Mouse (Mus musculus) retina, adult 2 months (tissue): ENCODE data around the gene Wdr13.
"Not testable (repeated sequence)": the region's sequence is repeated elsewhere in the genome, so short reads cannot be mapped to it uniquely, and the experiment has no call there.

Experiments used
- DNase-seq: peaks from one replicate; pipeline ENCODE4 v3.0.0-alpha.2; 2012; ENCODE audit warnings: low read depth, low spot score

Gene Wdr13

DNA sequence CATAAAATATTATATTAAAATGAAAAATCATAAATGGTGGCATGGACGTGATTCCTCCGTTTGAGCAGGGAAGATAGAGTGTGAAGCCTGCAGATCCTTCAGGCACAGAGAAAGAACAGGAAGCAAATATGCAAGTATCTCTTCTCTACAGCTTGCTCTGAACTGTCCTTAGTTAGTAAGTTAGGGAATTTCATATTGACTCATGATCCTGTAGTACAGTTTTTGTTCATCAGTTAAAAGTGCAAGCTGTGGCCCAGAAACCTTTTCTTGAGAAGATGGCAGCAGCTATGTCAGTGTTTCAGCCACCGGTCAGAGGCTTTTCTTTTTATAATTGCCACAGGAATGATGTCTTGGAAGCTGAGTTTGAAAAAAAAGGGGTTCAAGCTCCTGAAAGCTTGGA, 27.7 kb downstream of the Wdr13 start:
- no peak for DNase-seq

DNA sequence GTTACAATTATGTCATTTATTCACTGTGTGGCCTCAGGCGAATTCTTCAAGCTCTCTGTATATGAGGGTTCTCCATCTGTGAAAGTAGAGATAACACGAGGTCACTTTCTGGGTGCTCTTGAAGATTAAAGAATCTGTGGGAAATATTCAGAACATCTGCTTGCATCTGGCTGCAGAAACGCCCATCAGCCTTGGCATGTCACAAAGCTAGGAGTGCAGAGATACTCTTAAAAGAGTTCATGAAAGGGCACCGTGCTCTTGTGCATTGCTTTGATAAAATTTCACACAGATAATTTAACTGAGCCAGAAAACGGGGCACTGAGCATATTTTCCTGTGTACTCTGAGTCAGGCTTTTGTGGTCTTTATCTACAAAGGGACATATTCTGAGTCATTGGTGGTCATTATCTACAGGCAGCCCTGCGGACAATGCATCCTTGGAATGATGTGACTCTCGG, 30.5 kb downstream of the Wdr13 start:
- no peak for DNase-seq

DNA sequence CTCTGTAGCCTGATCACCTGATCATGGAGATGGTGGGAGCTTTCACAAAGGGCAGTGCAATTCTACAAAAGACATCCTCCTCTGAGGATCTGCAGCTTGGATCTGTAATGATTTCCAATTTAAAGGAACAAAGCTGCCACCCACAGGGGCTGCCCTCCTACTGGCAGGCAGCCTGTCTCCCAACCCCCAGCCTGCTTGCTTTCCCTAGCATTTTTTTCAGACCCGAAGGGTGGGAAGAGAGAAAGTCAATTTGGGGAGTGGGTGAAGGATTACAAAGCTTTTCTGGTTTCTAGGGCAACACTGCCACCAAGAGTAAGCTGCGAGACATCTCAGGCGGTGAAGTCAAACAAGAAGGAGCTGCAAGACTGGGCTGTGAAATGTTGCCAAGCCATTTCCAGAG, 31.7 kb downstream of the Wdr13 start:
- DNase-seq, result no peak

DNA sequence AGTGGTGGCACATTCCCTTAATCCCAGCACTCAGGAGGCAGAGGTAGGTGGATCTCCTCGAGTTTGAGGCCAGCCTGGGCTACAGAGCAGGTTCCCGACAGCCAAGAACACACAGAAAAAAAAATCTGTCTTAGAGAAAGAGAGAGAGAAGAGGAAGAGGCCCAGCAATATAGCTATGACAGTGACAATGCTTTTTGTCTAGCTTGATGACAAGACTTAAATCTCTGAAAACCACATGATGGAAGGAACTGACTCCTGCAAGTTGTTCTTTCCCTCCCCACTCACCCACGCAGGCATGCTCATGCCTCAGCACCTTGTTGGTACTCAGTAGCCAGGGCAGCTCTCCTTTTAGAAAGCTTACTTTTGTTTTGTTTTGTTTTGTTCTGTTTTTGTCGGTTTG, 33.3 kb downstream of the Wdr13 start:
- no peak for DNase-seq

DNA sequence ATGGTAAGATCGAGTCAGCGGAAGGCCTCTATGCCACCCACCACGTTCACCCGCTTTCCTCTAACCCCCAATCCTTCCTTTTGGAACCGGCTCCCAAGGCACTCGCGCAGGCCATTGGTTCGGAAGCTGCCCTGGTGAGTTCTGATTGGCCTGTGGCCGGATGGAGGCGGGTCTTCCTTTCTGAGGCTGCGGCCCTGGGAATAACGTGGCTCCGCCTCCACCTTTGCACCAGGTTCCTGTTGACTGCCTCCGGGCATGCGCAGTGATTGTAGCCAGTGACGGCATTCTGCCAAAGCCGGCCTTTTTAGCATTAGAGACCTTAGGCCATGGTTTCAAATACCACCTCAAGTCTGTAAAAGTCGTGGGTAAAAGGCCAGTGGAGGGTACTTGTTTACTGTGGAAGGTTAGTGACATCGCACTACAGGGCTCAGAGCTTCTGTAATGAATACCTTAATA, 35.9 kb downstream of the Wdr13 start:
- DNase-seq, result peak; percentile 93

DNA sequence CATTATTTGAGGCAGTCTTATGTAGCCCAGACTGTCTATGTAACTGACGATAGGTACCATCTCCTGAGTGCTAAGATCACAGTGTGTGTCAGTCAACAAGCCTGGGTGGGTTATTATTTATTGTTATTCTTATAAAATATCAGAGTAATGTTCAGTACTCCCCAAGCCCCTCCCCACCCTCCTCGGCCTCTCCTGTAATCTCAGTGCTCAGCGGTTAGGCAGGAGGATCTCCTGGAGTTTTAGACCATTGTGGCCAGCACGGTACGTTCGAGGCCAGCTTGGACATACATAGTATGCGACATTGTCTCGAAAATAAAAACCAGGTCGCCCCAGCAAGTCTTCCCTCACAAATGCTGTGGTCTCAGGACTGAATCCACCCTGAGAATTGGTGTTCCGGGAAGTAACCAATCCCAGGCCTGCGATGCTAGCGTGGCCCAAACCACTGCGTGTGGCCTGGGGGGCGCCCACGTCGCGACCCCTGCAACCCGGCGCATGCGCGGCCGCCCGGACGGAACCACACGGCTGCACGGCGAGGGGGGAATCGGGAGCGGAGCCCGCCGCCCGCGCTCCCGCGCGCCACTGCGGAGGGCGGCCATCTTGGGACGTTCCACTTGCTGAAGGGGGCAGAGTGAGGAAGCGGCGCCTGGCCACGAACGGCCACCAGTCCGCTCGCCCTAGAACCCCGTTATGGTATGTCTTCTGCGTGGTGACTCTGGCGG, 36.5 kb downstream of the Wdr13 start:
- not testable (repeated sequence) for DNase-seq

DNA sequence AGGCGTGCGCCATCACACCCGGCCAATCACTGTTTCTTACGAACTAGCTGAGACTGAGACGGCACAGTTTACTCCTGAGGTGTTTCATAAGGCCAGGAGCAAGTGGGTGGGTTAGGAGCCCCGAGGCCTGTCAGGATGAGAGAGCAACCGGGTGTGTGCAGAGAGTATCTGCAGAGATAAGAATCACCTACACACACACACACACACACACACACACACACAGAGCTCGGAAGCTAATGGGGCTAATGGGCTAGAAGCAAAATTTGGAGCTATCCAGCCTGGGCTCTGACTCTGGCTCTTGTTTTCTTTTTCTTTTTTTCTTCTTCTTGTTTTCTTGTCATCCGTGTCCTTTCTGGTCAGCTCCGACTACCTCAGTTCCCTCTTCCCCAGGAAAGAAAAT, 37.1 kb downstream of the Wdr13 start:
- DNase-seq, result no peak

DNA sequence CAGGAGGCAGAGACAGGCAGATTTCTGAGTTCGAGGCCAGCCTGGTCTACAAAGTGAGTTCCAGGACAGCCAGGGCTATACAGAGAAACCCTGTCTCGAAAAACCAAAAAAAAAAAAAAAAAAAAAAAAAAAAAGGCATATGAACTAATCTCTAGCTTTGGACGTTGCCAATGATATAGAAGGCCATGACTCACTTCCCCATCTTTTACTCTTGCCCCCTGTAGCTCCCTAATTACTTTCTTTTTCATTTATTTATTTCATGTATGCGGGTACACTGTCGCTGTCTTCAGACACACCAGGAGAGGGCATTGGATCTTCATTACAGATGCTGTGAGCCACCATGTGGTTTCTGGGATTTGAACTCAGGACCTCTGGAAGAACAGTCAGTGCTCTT, 41.7 kb downstream of the Wdr13 start:
- DNase-seq, result not testable (repeated sequence)

DNA sequence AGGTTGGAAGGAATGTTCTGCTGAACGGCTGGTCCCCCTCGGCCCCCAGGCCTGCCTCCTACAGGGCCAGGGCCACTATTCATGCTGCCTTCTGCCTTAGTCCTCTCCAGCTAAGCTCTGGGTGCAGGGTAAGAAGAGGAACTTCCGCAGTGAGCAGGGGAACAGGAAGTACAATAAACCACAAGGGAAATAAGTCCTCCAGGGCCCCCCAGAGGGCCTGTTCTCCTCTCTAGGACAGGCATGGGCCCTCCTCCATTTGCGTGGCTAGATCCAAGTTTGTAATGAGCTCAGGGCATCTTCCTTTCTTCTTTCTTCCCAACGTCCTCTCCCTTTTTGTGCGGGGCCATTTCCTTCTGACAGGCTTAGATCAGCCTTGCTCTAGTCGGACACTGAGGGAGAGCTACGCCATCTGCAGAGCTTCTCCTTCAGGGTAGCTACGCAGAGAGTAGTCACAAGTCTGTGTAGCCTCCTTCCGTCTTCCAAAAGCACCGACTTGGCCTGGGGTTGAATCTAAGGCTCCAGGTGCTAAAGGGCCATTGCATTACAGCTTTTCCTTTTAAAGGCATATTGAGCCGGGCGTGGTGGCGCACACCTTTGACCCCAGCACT, 42.2 kb downstream of the Wdr13 start, which contains the start of gene Was:
Was (minus strand) TSS at position 153 of the 608 bp plus-strand sequence.
- DNase-seq, result no peak

DNA sequence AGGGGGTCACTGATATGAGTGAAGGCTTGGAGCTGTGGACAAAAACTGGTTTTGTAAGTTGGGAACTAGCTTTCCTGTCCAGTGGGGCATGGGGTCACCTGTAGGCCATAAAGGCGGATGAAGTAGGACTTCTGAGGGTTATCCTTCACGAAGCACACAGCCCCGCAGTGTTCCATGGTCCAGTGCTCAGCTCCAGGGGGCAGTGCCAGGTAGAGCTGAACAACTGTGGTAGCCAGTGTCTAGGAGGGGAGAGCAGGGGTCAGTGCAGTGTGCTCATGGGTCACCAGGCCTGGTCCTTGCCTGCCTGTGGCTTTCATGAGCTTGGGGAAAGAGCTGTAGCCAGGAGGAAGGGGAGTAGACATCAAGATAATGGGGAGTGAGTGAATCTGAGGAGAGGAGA, 42.9 kb downstream of the Wdr13 start:
- no peak for DNase-seq

DNA sequence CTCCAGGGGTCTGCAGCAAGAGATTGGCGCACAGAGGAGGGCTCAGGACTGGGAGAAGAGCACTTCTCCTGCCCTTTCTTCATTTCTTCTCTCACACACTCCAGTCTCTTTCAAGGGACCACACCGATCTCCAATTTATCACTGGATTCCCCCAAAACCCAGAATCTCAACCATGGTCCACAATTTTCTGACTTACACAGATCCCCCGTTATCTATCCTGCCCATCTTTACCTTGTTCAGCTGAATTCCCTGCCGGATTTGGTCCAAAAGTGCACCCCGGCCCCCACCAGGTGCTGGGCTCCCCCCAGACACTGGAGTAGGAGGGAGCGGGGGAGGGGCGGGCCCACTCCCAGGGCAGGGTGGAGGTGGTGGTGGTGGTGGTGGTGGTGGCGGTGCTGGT, 47.1 kb downstream of the Wdr13 start:
- DNase-seq, result no peak

DNA sequence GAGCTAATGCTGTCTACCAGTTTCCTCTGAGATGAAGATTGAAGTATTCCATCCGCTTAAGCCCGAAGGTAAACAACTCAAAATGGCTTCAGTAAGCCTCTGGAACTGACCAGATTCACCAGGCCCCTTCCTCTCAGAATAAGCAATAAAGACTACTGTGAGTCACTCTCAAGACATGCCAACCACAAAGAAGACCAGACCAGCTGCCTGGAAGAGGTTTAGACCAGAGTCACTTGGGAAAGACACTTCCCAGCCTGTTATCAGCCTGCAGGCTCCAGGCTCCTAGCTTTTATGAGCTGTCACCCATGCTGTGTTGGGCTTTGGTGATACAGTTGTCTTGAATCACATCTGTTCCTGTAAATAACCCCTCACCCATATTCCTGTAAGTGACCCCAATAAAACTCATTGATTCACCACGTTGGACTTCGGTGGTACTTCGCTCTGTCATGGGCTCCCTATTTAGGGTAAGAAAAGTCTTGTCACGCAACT, 47.9 kb downstream of the Wdr13 start:
- DNase-seq, result no peak

DNA sequence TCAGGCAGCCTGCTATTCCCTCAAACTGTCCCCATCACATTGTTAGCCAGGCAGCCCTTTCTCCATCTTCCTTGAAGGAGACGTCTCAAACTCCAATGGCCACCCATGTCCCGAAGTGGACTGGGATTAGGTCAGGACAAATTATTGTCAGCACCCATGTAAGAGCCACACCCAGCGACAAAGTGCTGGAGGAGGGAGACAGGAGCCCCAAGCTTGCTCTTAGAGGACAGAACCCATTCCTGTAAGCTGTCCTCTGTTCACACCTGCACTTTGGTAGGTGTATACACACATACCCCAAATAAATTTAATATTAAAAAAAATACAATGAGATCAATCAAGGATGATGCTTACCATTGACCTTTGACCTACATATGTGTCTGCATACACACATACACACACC, 57.6 kb downstream of the Wdr13 start:
- DNase-seq, result no peak

DNA sequence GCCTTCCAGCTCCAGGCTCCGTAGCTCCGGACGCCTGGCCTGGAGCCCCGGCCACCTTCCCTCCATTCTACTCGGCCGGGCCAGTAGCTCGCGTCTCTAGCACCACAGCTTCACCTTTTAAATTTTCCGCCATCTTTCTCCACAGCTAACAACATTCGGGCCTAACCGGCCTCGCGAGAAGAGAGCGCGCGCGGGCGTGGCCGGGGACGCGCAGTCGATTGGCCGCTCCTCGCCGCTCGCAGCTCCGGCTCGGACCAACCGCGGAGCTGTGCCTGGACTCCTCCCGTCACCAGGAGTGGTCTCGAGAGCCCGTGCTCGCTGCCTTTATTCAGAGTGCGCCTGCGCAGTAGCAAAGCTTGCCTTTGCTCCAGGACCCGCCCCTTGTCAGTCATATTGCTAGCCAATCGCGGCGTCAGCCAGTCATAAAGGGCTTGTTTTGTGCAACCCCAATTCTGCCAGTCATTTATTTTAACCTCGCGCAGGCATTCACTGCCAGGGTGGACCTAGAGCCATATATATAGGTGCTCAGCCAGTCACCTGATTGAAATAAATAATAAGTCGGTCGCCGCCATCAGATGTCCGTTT, 58.2 kb downstream of the Wdr13 start, which contains the start of gene Suv39h1:
Suv39h1 (minus strand) TSS at position 331 of the 585 bp plus-strand sequence.
- peak; percentile 87 for DNase-seq

DNA sequence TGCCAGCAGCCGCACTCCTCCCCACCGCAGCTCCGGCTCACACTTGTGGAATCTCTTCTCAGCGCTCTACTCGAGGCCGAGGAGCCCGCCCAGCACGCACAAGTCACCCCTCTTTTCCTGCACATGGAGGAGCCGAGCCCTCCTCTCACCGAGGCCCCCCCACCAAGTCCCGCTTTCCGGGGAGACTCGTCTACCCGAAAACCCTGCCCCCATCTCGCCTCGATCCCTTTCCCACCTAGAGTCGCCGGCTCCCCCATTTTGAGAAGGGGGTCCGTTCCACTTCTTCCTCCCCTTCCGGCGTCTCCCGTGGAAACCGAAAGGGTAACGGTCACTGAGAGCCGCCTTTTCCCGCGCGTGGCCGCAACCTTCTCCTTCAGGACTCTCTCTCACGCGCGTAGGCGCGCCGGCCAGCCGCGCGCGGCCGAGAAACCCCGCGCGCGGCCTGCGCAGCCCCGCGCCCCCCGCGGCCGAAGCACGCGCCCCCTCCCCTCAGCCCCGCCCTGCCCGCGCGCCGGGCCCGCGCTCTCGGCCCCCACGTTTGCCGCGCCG, 58.7 kb downstream of the Wdr13 start:
- DNase-seq, result no peak
